Mouse (Mus musculus) G1E-ER4 (cell line): ENCODE data around the gene Lrrc29. TPM values are rescaled to one million over a fixed set of nuclear protein-coding genes. Genes with fewer than 3 reads are reported as not detected.

Experiments
- GATA1 ChIP-seq: IDR thresholded peaks from one replicate; pipeline ENCODE4 v1.8.0; 2012; ENCODE audit warnings: low read length, inconsistent platforms
- polyA plus RNA-seq: library from polyadenylated mRNA; stranded (reverse); fragments of >175 nt; gene quantifications from 2 replicates; pipeline ENCODE4 v1.2.3, GENCODE M21; 2012

Gene Lrrc29
- 3.4 and 4.3 TPM in 2 replicates for polyA plus RNA-seq

DNA sequence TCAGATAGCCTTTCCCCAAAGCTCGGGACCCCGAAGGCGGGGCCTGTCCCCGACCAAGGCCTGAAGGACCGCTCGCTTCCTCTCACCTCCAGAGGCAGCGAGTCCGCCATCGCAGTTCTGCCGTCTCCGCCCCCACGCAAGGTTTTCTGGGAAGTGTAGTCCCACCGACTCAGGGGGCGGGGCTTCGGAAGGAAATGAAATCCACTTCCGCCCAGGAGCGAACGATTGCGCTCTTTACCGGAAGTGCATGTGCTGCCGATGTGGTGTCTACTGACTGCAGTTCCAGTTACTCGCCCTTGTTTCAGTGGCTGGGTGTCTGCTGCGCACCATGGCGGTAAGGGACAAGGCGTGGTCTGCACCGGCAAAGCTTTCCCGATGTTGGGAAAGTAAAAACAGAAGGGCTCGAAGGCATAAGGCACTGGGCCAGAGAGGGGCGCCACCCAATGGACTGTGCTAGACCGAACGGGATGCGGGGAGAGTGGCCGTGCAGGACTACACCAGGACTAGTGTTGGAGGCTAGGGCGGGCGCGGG lies at the start of gene Lrrc29, which contains the start of gene Tmem208:
Lrrc29 (minus strand) TSS at position 138 of the 532 bp plus-strand sequence.
Tmem208 (plus strand) TSS at position 214 of the 532 bp plus-strand sequence.
- TF ChIP-seq GATA1 = no peak

DNA sequence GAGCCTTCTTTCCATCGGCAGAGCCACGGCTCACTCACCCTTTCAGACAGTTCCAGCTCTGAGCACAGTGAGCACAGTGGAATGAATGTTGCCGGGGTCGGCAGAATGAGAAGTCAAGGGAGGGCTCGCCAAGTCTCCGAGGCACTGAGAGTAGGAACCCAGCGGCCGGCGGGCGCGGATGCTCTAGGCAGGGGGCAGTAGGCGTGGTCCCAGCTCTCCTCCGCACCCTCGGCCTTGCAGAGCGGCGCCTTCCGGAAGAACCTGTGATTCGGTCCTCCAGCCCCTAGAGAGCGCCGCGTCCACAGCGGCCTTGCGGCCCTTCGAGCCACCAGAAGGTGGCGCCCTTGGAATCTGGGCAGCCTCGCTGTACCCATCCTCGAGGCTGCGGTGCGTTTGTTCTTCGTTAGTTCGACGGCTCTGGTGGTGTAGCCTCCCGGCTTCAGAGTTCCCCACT lies 48.5 kb upstream of the Lrrc29 start:
- no peak for TF ChIP-seq GATA1

- no peak for TF ChIP-seq GATA1
Observed at GRCm38 (mm10) chr8:105373032-105373431, 47.0 kb upstream of the Lrrc29 start, which contains the start of gene Plekhg4. TSS of gene Plekhg4 (plus strand) at chr8:105373274.

DNA sequence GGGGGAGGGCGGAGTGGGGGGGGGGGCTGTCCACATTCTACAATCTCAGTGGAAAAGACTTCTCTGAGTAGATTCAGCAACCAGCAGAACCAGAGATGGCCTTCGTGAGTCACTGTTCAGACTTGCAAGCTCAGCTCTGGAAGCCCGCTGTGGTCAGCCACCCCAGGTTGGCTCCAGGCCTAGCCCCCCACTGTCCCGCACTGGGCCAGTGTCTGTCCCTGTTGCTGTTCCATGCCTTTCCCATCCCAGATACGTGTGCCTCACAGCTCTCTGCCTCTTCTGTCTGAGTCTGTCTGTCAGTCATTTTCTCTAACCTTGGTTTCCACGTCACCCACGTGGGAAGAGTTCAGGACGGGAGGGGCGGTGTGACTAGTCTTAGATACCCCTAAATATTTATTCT lies 46.4 kb upstream of the Lrrc29 start:
- TF ChIP-seq GATA1 = no peak

GRCm38 (mm10) chr8:105367107-105367506 lies 41.0 kb upstream of the Lrrc29 start:
- no peak for TF ChIP-seq GATA1

DNA sequence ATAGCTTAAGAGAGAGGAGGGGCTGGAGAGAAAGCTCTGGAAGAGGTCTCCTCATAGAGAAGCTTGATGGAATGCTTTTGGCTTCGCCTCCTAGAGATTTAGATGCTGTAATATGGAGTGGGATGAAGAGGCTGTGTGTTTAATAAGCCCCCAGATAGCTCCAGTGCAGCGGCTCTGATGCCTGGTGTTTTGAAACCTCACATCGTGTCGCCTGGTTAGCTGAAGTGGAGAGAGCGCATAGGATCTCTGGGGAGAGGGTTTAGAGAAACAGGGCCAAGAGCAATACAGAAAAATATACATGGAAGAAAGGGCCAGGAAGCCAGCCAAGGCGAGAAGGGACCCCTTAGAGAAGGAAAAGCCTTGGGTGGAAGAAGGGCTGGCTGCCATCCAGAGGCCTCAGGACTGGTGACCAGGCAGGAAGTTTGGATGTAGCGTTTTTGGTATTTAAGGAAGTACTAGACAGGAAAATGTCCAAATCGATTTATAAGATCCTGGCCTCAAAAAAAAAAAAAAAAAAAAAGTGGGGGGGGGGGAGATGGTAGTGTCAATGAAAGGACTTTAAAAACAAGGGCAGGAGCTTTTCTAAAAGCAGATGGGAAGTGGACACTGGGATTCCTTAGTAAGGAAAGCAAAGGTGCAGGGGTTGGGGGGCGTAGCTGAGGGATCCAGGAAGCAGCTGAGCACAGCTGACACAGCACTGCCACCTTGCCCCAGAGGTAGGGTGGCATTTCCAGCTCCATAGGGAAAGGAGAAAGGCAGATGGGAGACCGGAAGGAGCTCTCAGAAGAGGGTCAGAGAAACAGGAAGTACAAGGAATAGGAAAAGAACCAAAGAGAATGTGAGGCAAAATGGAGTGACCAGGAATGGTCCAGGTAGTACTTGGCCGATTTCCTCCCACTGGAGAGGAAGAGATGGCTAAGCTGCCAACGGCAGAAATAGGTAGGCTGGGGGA lies 35.9 kb upstream of the Lrrc29 start:
- no peak for TF ChIP-seq GATA1

- TF ChIP-seq GATA1 = no peak
Observed at GRCm38 (mm10) chr8:105359646-105360045, 33.6 kb upstream of the Lrrc29 start.

- TF ChIP-seq GATA1 = no peak
Observed at GRCm38 (mm10) chr8:105359208-105359607, 33.1 kb upstream of the Lrrc29 start.

GRCm38 (mm10) chr8:105356681-105357080 lies 30.6 kb upstream of the Lrrc29 start:
- no peak for TF ChIP-seq GATA1

- TF ChIP-seq GATA1 = no peak
Observed at GRCm38 (mm10) chr8:105355179-105356024, 29.3 kb upstream of the Lrrc29 start.

GRCm38 (mm10) chr8:105354549-105354948 lies 28.5 kb upstream of the Lrrc29 start:
- TF ChIP-seq GATA1 = no peak

GRCm38 (mm10) chr8:105353583-105354135 lies 27.6 kb upstream of the Lrrc29 start:
- no peak for TF ChIP-seq GATA1

DNA sequence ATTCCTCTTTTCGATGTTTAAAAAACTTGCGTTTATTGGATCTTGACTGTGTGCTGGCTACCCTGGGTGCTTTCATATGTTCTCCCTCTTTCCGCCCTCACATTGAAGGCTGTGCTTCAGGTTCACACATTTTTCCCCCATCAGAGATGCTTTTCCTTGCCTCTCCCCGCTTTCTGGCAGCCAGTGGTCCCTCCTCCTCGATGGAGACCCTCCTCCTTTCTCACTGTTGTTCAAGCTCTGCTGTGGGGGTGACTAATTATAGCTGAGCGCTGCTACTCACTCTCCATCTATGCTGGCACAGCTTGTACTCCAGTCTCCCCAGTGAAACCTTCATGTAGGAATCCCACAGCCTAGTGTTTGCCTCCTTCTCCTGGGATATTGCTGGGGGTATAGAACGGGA lies 24.1 kb upstream of the Lrrc29 start:
- no peak for TF ChIP-seq GATA1

GRCm38 (mm10) chr8:105349096-105349771 lies 23.2 kb upstream of the Lrrc29 start:
- TF ChIP-seq GATA1 = no peak
